Mouse (Mus musculus) thymus, adult 2 months (tissue): ENCODE measurements around the gene 4930550C14Rik. TPM values are rescaled to one million over a fixed set of nuclear protein-coding genes. Genes with fewer than 3 reads are reported as not detected.

Experiments used
- DNase-seq: peaks from one replicate; pipeline ENCODE4 v3.0.0; 2021
- H3K27ac ChIP-seq: fragments of 200-500 bp; 2 replicates; pipeline ENCODE4 v1.5.1; 2012; ENCODE audit warnings: low read length, control low read depth; ENCODE audit not compliant: control insufficient read depth, insufficient read depth
- H3K27me3 ChIP-seq: fragments of 200-500 bp; 2 replicates; pipeline ENCODE4 v1.6.1; 2012; ENCODE audit warnings: mild to moderate bottlenecking, low read length, moderate library complexity, mixed read lengths; ENCODE audit not compliant: control insufficient read depth, insufficient read depth
- H3K36me3 ChIP-seq: fragments of 200-500 bp; 2 replicates; pipeline ENCODE4 v1.6.1; 2012; ENCODE audit warnings: mild to moderate bottlenecking, low read length, moderate library complexity; ENCODE audit not compliant: control insufficient read depth, insufficient read depth
- H3K4me1 ChIP-seq: fragments of 200-500 bp; replicated peaks from 2 replicates; pipeline ENCODE4 v1.6.1; 2012; ENCODE audit warnings: low read length; ENCODE audit not compliant: control insufficient read depth, insufficient read depth
- H3K4me3 ChIP-seq: fragments of 200-500 bp; 2 replicates; pipeline ENCODE4 v1.5.1; 2012; ENCODE audit warnings: mild to moderate bottlenecking, low read length, control low read depth, moderate library complexity; ENCODE audit not compliant: control insufficient read depth, insufficient read depth
- CTCF ChIP-seq: fragments of 200-500 bp; IDR thresholded peaks from 2 replicates; pipeline ENCODE4 v1.5.1; 2012; ENCODE audit warnings: mild to moderate bottlenecking, control low read depth, low read length, moderate library complexity, borderline replicate concordance; ENCODE audit not compliant: control insufficient read depth, poor library complexity, insufficient read depth; ENCODE audit errors: extremely low read depth
- POLR2A ChIP-seq: fragments of 200-500 bp; IDR thresholded peaks from 2 replicates; pipeline ENCODE4 v1.6.1; 2012; ENCODE audit warnings: mild to moderate bottlenecking, low read length, control low read depth, moderate library complexity; ENCODE audit not compliant: control insufficient read depth, poor library complexity, insufficient read depth; ENCODE audit errors: extremely low read depth
- WGBS: fragments of 180-500 bp; shearing (Covaris S2); methylation state at CpG from one replicate; pipeline ENCODE4 v1.1.7; 2018; 5-methylcytosine and 5-hydroxymethylcytosine counted together
- polyA plus RNA-seq: library from polyadenylated mRNA; depleted of rRNA; stranded (reverse); fragments of >200 nt; gene quantifications from 2 replicates; pipeline ENCODE4 v1.2.3, GENCODE M21; 2012

4930550C14Rik gene
- polyA plus RNA-seq, 1 experiment, result 0.12 TPM

GRCm38 (mm10) chr9:53389109-53389508, 13.0 kb upstream of the 4930550C14Rik start:
- TF ChIP-seq CTCF (no peak), POLR2A (no peak)
- Histone ChIP-seq H3K27me3 (no peaks in the 10 kb centered on the region; the same call in 1 of the 2 replicates), H3K4me3 (no peak overlapping the region), H3K36me3 (no peaks in the 10 kb centered on the region), H3K4me1 (peaks cover 4% of the 10 kb centered on the region), H3K27ac (no peak overlapping the region)
- DNase-seq, result no peak
- WGBS, result 87% methylated on average over 3 of the region's 3 CpGs

GRCm38 (mm10) chr9:53390136-53390535, 12.0 kb upstream of the 4930550C14Rik start:
- no peak for DNase-seq
- Histone ChIP-seq H3K27me3 (no peaks in the 10 kb centered on the region), H3K4me1 (no peaks in the 10 kb centered on the region), H3K27ac (no peak overlapping the region), H3K36me3 (no peaks in the 10 kb centered on the region), H3K4me3 (no peak overlapping the region)
- TF ChIP-seq POLR2A (no peak), CTCF (no peak)
- 91% methylated on average over 7 of the region's 7 CpGs for WGBS

GRCm38 (mm10) chr9:53397685-53398387, 4.3 kb upstream of the 4930550C14Rik start:
- Histone ChIP-seq H3K27ac (no peak overlapping the region), H3K27me3 (no peaks in the 10 kb centered on the region), H3K4me1 (peaks cover 9% of the 10 kb centered on the region; the same call in 1 of the 2 replicates), H3K4me3 (no peak overlapping the region), H3K36me3 (no peaks in the 10 kb centered on the region)
- no peak for DNase-seq
- TF ChIP-seq POLR2A (no peak), CTCF (no peak)
- 49% methylated on average over 13 of the region's 13 CpGs for WGBS

GRCm38 (mm10) chr9:53398388-53398700, 3.8 kb upstream of the 4930550C14Rik start:
- peak; percentile 70 for DNase-seq
- 3% methylated on average over 5 of the region's 5 CpGs for WGBS
- H3K27ac ChIP-seq, result no peak overlapping the region
- no peak overlapping the region for H3K4me3 ChIP-seq
- H3K27me3 ChIP-seq, result no peaks in the 10 kb centered on the region
- no peaks in the 10 kb centered on the region for H3K36me3 ChIP-seq
- peaks cover 9% of the 10 kb centered on the region; the same call in 1 of the 2 replicates for H3K4me1 ChIP-seq
- TF ChIP-seq POLR2A (no peak), CTCF (no peak)

- H3K27me3 ChIP-seq, result no peaks in the 10 kb centered on the region
- no peak overlapping the region for H3K4me3 ChIP-seq
- WGBS, result 98% methylated on average over 8 of the region's 8 CpGs
- no peak for DNase-seq
- peaks cover 12% of the 10 kb centered on the region for H3K4me1 ChIP-seq
- H3K36me3 ChIP-seq, result no peaks in the 10 kb centered on the region
- TF ChIP-seq POLR2A (no peak), CTCF (no peak)
- H3K27ac ChIP-seq, result no peak overlapping the region
Observed at GRCm38 (mm10) chr9:53399537-53399936, 2.6 kb upstream of the 4930550C14Rik start.

GRCm38 (mm10) chr9:53400696-53401095, 1.4 kb upstream of the 4930550C14Rik start:
- 96% methylated on average over 4 of the region's 4 CpGs for WGBS
- H3K27me3 ChIP-seq, result no peaks in the 10 kb centered on the region
- TF ChIP-seq CTCF, result no peak
- TF ChIP-seq POLR2A, result no peak
- H3K4me1 ChIP-seq, result peaks cover 17% of the 10 kb centered on the region
- H3K36me3 ChIP-seq, result no peaks in the 10 kb centered on the region
- no peak for DNase-seq
- no peak overlapping the region for H3K4me3 ChIP-seq
- H3K27ac ChIP-seq, result no peak overlapping the region
